Mouse (Mus musculus): ENCODE data around the gene 1700018B08Rik. TPM values are rescaled to one million over a fixed set of nuclear protein-coding genes. Genes with fewer than 3 reads are reported as not detected.

1700018B08Rik gene
- polyA plus RNA-seq, 2 experiments: not detected

- ATAC-seq (ENCODE audit: insufficient read depth) (peak; percentile 58), DNase-seq (ENCODE audit: low read depth in 3 of 3, low spot score in 3 of 3) (no peak)
- no peak overlapping the region for H3K4me3 ChIP-seq (ENCODE audit: insufficient read depth in 1 of 2, low read depth in 2 of 2, low read length in 2 of 2)
- H3K27ac ChIP-seq: no peak overlapping the region
- no peaks in the 10 kb centered on the region for H3K27me3 ChIP-seq (ENCODE audit: control insufficient read depth, insufficient read depth, low read length)
- no peaks in the 10 kb centered on the region for H3K9me3 ChIP-seq (ENCODE audit: control insufficient read depth, low read length)
- no peaks in the 10 kb centered on the region for H3K36me3 ChIP-seq (replicated peaks; ENCODE audit: control insufficient read depth, insufficient read depth, low read depth)
- peaks cover 0 to 13% of the 10 kb centered on the region in 2 experiments for H3K4me1 ChIP-seq (replicated peaks; ENCODE audit: control insufficient read depth in 2 of 2, insufficient read depth in 2 of 2, low read length in 1 of 2)
- WGBS (ENCODE audit: insufficient replicate concordance): 48% methylated on average over 3 of the region's 3 CpGs
- no peak overlapping the region for H3K9ac ChIP-seq (replicated peaks)
- TF ChIP-seq CTCF (IDR thresholded peaks at IDR 0.05; ENCODE audit: low read depth) (no peak), EP300 (IDR thresholded peaks at IDR 0.05; ENCODE audit: low read depth) (no peak)
- no peak overlapping the region for H3K4me2 ChIP-seq (ENCODE audit: low read depth)
Measured at GRCm38 (mm10) chr8:121573275-121573674, 29.2 kb upstream of the 1700018B08Rik start.

GRCm38 (mm10) chr8:121572121-121572520 lies 28.0 kb upstream of the 1700018B08Rik start:
- Histone ChIP-seq H3K9ac (replicated peaks) (no peak overlapping the region), H3K9me3 (ENCODE audit: control insufficient read depth, low read length) (no peaks in the 10 kb centered on the region), H3K36me3 (replicated peaks; ENCODE audit: control insufficient read depth, insufficient read depth, low read depth) (no peaks in the 10 kb centered on the region), H3K4me3 (ENCODE audit: insufficient read depth in 1 of 2, low read depth in 2 of 2, low read length in 2 of 2) (no peak overlapping the region), H3K4me1 (replicated peaks; ENCODE audit: control insufficient read depth in 2 of 2, insufficient read depth in 2 of 2, low read length in 1 of 2) (peaks cover 0 to 10% of the 10 kb centered on the region in 2 experiments), H3K4me2 (ENCODE audit: low read depth) (no peak overlapping the region), H3K27ac (no peak overlapping the region), H3K27me3 (ENCODE audit: control insufficient read depth, insufficient read depth, low read length) (no peaks in the 10 kb centered on the region)
- WGBS (ENCODE audit: insufficient replicate concordance): 64% methylated on average over 7 of the region's 7 CpGs
- DNase-seq (ENCODE audit: low read depth in 3 of 3, low spot score in 3 of 3) (no peak), ATAC-seq (ENCODE audit: insufficient read depth) (no peak)
- TF ChIP-seq EP300 (IDR thresholded peaks at IDR 0.05; ENCODE audit: low read depth): no peak
- no peak for TF ChIP-seq CTCF (IDR thresholded peaks at IDR 0.05; ENCODE audit: low read depth)

- Histone ChIP-seq H3K36me3 (replicated peaks; ENCODE audit: control insufficient read depth, insufficient read depth, low read depth) (no peaks in the 10 kb centered on the region), H3K27me3 (ENCODE audit: control insufficient read depth, insufficient read depth, low read length) (no peaks in the 10 kb centered on the region), H3K4me2 (ENCODE audit: low read depth) (peak overlapping the region; percentile 30), H3K9me3 (ENCODE audit: control insufficient read depth, low read length) (no peaks in the 10 kb centered on the region), H3K4me1 (replicated peaks; ENCODE audit: control insufficient read depth in 2 of 2, insufficient read depth in 2 of 2, low read length in 1 of 2) (peaks cover 0 to 6% of the 10 kb centered on the region in 2 experiments; a peak in 2 of 4 replicates), H3K4me3 (ENCODE audit: insufficient read depth in 1 of 2, low read depth in 2 of 2, low read length in 2 of 2) (peak overlapping the region in 1 of 2 experiments; percentile 9; a peak in 1 of 4 replicates), H3K27ac (no peak overlapping the region), H3K9ac (replicated peaks) (no peak overlapping the region)
- ATAC-seq (ENCODE audit: insufficient read depth) (no peak), DNase-seq (ENCODE audit: low read depth in 3 of 3, low spot score in 3 of 3) (no peak)
- TF ChIP-seq CTCF (IDR thresholded peaks at IDR 0.05; ENCODE audit: low read depth): no peak
- no peak for TF ChIP-seq EP300 (IDR thresholded peaks at IDR 0.05; ENCODE audit: low read depth)
- WGBS (ENCODE audit: insufficient replicate concordance): 64% methylated on average over 17 of the region's 17 CpGs
Measured at GRCm38 (mm10) chr8:121570801-121571200, 26.7 kb upstream of the 1700018B08Rik start.

- H3K4me1 ChIP-seq (replicated peaks; ENCODE audit: control insufficient read depth in 2 of 2, insufficient read depth in 2 of 2, low read length in 1 of 2): peaks cover 0 to 6% of the 10 kb centered on the region in 2 experiments; a peak in 2 of 4 replicates
- H3K27me3 ChIP-seq (ENCODE audit: control insufficient read depth, insufficient read depth, low read length): no peaks in the 10 kb centered on the region
- H3K9ac ChIP-seq (replicated peaks): no peak overlapping the region
- H3K27ac ChIP-seq: no peak overlapping the region
- TF ChIP-seq CTCF (IDR thresholded peaks at IDR 0.05; ENCODE audit: low read depth) (no peak), EP300 (IDR thresholded peaks at IDR 0.05; ENCODE audit: low read depth) (no peak)
- 40% methylated on average over 21 of the region's 21 CpGs for WGBS (ENCODE audit: insufficient replicate concordance)
- no peaks in the 10 kb centered on the region for H3K9me3 ChIP-seq (ENCODE audit: control insufficient read depth, low read length)
- H3K36me3 ChIP-seq (replicated peaks; ENCODE audit: control insufficient read depth, insufficient read depth, low read depth): no peaks in the 10 kb centered on the region
- ATAC-seq (ENCODE audit: insufficient read depth) (peak; percentile 19; the same call in 1 of the 2 replicates), DNase-seq (ENCODE audit: low read depth in 3 of 3, low spot score in 3 of 3) (no peak)
- H3K4me2 ChIP-seq (ENCODE audit: low read depth): peak overlapping the region; percentile 30
- peak overlapping the region in 1 of 2 experiments; percentile 9; a peak in 1 of 4 replicates for H3K4me3 ChIP-seq (ENCODE audit: insufficient read depth in 1 of 2, low read depth in 2 of 2, low read length in 2 of 2)
Measured at GRCm38 (mm10) chr8:121570335-121570734, 26.2 kb upstream of the 1700018B08Rik start.

GRCm38 (mm10) chr8:121568321-121568720 lies 24.2 kb upstream of the 1700018B08Rik start:
- H3K9me3 ChIP-seq (ENCODE audit: control insufficient read depth, low read length): no peaks in the 10 kb centered on the region
- no peak for DNase-seq (ENCODE audit: low read depth in 3 of 3, low spot score in 3 of 3)
- no peak overlapping the region for H3K4me3 ChIP-seq (ENCODE audit: insufficient read depth in 1 of 2, low read depth in 2 of 2, low read length in 2 of 2)
- H3K4me2 ChIP-seq (ENCODE audit: low read depth): no peak overlapping the region
- H3K4me1 ChIP-seq (replicated peaks; ENCODE audit: control insufficient read depth in 2 of 2, insufficient read depth in 2 of 2, low read length in 1 of 2): peaks cover 0 to 3% of the 10 kb centered on the region in 2 experiments; a peak in 2 of 4 replicates
- no peak for ATAC-seq (ENCODE audit: insufficient read depth)
- no peak overlapping the region for H3K9ac ChIP-seq (replicated peaks)
- no peak for TF ChIP-seq CTCF (IDR thresholded peaks at IDR 0.05; ENCODE audit: low read depth)
- no peak for TF ChIP-seq EP300 (IDR thresholded peaks at IDR 0.05; ENCODE audit: low read depth)
- H3K27ac ChIP-seq: no peak overlapping the region
- 68% methylated on average over 6 of the region's 6 CpGs for WGBS (ENCODE audit: insufficient replicate concordance)
- no peaks in the 10 kb centered on the region for H3K27me3 ChIP-seq (ENCODE audit: control insufficient read depth, insufficient read depth, low read length)
- no peaks in the 10 kb centered on the region for H3K36me3 ChIP-seq (replicated peaks; ENCODE audit: control insufficient read depth, insufficient read depth, low read depth)

All from liver, embryonic 14.5 days (tissue).